9 mouse cellular contexts compared by ENCODE assay signal in the genomic region with DNA sequence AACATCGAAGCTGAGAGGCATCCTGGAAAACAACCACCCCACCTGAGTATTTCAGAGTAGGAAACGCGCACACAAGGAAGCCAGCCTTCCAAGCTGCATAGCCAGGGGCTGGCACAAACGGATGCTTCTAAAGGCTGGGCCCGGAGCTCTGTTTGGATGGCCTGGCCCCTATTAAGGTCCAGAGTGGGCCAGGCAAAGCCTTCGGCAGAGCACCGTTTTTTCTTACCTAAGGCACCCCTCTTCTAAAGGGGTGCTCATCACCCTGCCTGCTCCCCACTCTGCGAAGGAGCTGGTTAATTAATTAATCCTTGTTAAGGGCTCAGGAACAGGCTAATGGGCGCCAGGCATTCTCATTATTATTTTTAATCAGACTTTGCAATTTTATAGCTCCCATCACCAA.
DNase-seq lines count a peak whose midpoint lies in the region; ATAC-seq and TF ChIP-seq lines count a peak whose summit lies in the region.
"Had no signal": no experiment of that assay in that cellular context is flagged by ENCODE, and none has a peak within 500 bp of the region (broad histone marks: within the 10 kb centered on the region; RNA-seq: fewer than 3 reads in every experiment).

No protein-coding gene starts in this region.

- no peaks in the 10 kb centered on the region for H3K79me2 ChIP-seq in heart, adult 2 months (replicated peaks; ENCODE audit: control insufficient read depth, insufficient read depth, low read length)

- no peak for ATAC-seq in lung, embryonic 16.5 days (ENCODE audit: low read depth)
- ATAC-seq in hindbrain, embryonic 14.5 days (ENCODE audit: low FRiP score), result peak; percentile 39
- peak; percentile 20; the same call in 1 of the 2 replicates for ATAC-seq in midbrain, postnatal 0 days (ENCODE audit: low FRiP score)

- no peak for DNase-seq in heart, embryonic 10.5 days (ENCODE audit: low spot score)
- no peak for DNase-seq in heart, adult 2 months
- DNase-seq in lung, postnatal 36 days, result no peak
- no peak for DNase-seq in hindbrain, embryonic 14.5 days (ENCODE audit: low spot score)
- DNase-seq in midbrain, postnatal 0 days (ENCODE audit: low spot score), result no peak
- DNase-seq in urinary bladder, postnatal 10 days (ENCODE audit: low spot score), result no peak
- DNase-seq in right cerebral cortex, adult 18-20 months, result no peak

- peaks cover 18% of the 10 kb centered on the region for H3K4me1 ChIP-seq in heart, embryonic 10.5 days
- no peaks in the 10 kb centered on the region for H3K4me1 ChIP-seq in heart, adult 2 months (ENCODE audit: control insufficient read depth, insufficient read depth, low read length)
- H3K4me1 ChIP-seq in lung, embryonic 16.5 days (replicated peaks; ENCODE audit: control insufficient read depth, insufficient read depth, low read length), result no peaks in the 10 kb centered on the region
- peaks cover 20% of the 10 kb centered on the region for H3K4me1 ChIP-seq in hindbrain, embryonic 14.5 days (replicated peaks; ENCODE audit: control insufficient read depth, insufficient read depth, low read length)
- peaks cover 13% of the 10 kb centered on the region; the same call in 1 of the 2 replicates for H3K4me1 ChIP-seq in midbrain, postnatal 0 days (ENCODE audit: insufficient read depth, low read length)

- intact Hi-C loops in heart, adult 2 months (cut with DNase I), result no loop called here

- H3K9me3 ChIP-seq in heart, embryonic 10.5 days, result no peaks in the 10 kb centered on the region
- no peaks in the 10 kb centered on the region for H3K9me3 ChIP-seq in lung, embryonic 16.5 days (ENCODE audit: control insufficient read depth, low read length)
- no peaks in the 10 kb centered on the region for H3K9me3 ChIP-seq in hindbrain, embryonic 14.5 days (ENCODE audit: control insufficient read depth, low read length)
- no peaks in the 10 kb centered on the region for H3K9me3 ChIP-seq in midbrain, postnatal 0 days (ENCODE audit: low read length)

- H3K4me2 ChIP-seq in lung, embryonic 16.5 days (ENCODE audit: low read depth, low read length), result peak overlapping the region; percentile 51; the same call in 1 of the 2 replicates
- H3K4me2 ChIP-seq in hindbrain, embryonic 14.5 days (replicated peaks), result peak overlapping the region; percentile 48
- peak overlapping the region; percentile 49; the same call in 1 of the 2 replicates for H3K4me2 ChIP-seq in midbrain, postnatal 0 days (ENCODE audit: low read depth, low read length, poor library complexity, severe bottlenecking)

- no peak for TF ChIP-seq EP300 in heart, adult 2 months (IDR thresholded peaks at IDR 0.05; ENCODE audit: insufficient read depth, low read depth, low read length)

- peak overlapping the region; percentile 55 for H3K4me3 ChIP-seq in heart, embryonic 10.5 days
- no peak overlapping the region for H3K4me3 ChIP-seq in heart, adult 2 months
- no peak overlapping the region for H3K4me3 ChIP-seq in lung, embryonic 16.5 days (ENCODE audit: low read length)
- H3K4me3 ChIP-seq in hindbrain, embryonic 14.5 days (replicated peaks; ENCODE audit: low read length), result no peak overlapping the region
- H3K4me3 ChIP-seq in midbrain, postnatal 0 days (ENCODE audit: low read depth, low read length), result no peak overlapping the region

- no peaks in the 10 kb centered on the region for H3K27me3 ChIP-seq in heart, embryonic 10.5 days (ENCODE audit: insufficient read depth, poor library complexity, severe bottlenecking)
- H3K27me3 ChIP-seq in heart, adult 2 months (ENCODE audit: control insufficient read depth, insufficient read depth, low read length), result no peaks in the 10 kb centered on the region
- no peaks in the 10 kb centered on the region for H3K27me3 ChIP-seq in lung, embryonic 16.5 days (ENCODE audit: control insufficient read depth, insufficient read depth, low read depth, low read length)
- H3K27me3 ChIP-seq in hindbrain, embryonic 14.5 days (ENCODE audit: control insufficient read depth, insufficient read depth, low read length), result no peaks in the 10 kb centered on the region
- H3K27me3 ChIP-seq in midbrain, postnatal 0 days (ENCODE audit: insufficient read depth, low read length), result no peaks in the 10 kb centered on the region

- H3K36me3 ChIP-seq in heart, embryonic 10.5 days, result no peaks in the 10 kb centered on the region
- no peaks in the 10 kb centered on the region for H3K36me3 ChIP-seq in heart, adult 2 months (ENCODE audit: control insufficient read depth, insufficient read depth, low read length)
- H3K36me3 ChIP-seq in lung, embryonic 16.5 days (ENCODE audit: control insufficient read depth, insufficient read depth, low read length), result no peaks in the 10 kb centered on the region
- H3K36me3 ChIP-seq in hindbrain, embryonic 14.5 days (replicated peaks; ENCODE audit: control insufficient read depth, insufficient read depth), result no peaks in the 10 kb centered on the region
- no peaks in the 10 kb centered on the region for H3K36me3 ChIP-seq in midbrain, postnatal 0 days (ENCODE audit: insufficient read depth, low read length)

- TF ChIP-seq POLR2A in heart, adult 2 months (IDR thresholded peaks at IDR 0.05; ENCODE audit: insufficient read depth, low read depth, low read length), result no peak

- no peak for TF ChIP-seq CTCF in heart, adult 2 months (IDR thresholded peaks at IDR 0.05)
- no peak for TF ChIP-seq CTCF in midbrain, postnatal 0 days (IDR thresholded peaks at IDR 0.05)

- peak overlapping the region; percentile 69; the same call in 1 of the 2 replicates for H3K27ac ChIP-seq in heart, embryonic 10.5 days
- no peak overlapping the region for H3K27ac ChIP-seq in heart, adult 2 months
- H3K27ac ChIP-seq in lung, embryonic 16.5 days (ENCODE audit: low read length), result peak overlapping the region; percentile 31; the same call in 1 of the 2 replicates
- H3K27ac ChIP-seq in hindbrain, embryonic 14.5 days, result peak overlapping the region; percentile 53; the same call in 1 of the 2 replicates
- H3K27ac ChIP-seq in midbrain, postnatal 0 days (ENCODE audit: low read depth, low read length), result no peak overlapping the region
- H3K27ac ChIP-seq: macrophage had no signal

- 35% methylated on average over 9 of the region's 9 CpGs for WGBS in heart, embryonic 10.5 days
- WGBS in heart, adult 2 months, result 56% methylated on average over 9 of the region's 9 CpGs
- WGBS in lung, embryonic 16.5 days, result 42% methylated on average over 9 of the region's 9 CpGs
- 25% methylated on average over 9 of the region's 9 CpGs for WGBS in hindbrain, embryonic 14.5 days
- WGBS in midbrain, postnatal 0 days, result 26% methylated on average over 9 of the region's 9 CpGs

- no peak overlapping the region for H3K9ac ChIP-seq in heart, adult 2 months (ENCODE audit: low read depth, low read length)
- no peak overlapping the region for H3K9ac ChIP-seq in lung, embryonic 16.5 days (ENCODE audit: low read length)
- H3K9ac ChIP-seq in hindbrain, embryonic 14.5 days, result 0 out of 2 replicates have a peak overlapping the region, but pooled peaks have one; percentile 2
- 0 out of 2 replicates have a peak overlapping the region, but pooled peaks have one; percentile 13 for H3K9ac ChIP-seq in midbrain, postnatal 0 days (replicated peaks; ENCODE audit: low read length, poor library complexity, severe bottlenecking)

Comparison
In these comparisons a context has a peak if more than half of its experiments do, and no peak if none do; other contexts are left out.
1. H3K27ac ChIP-seq: peak in heart, embryonic 10.5 days (single experiment), lung, embryonic 16.5 days (single experiment) and hindbrain, embryonic 14.5 days (single experiment); none in heart, adult 2 months (single experiment) and midbrain, postnatal 0 days (single experiment).
2. H3K9ac ChIP-seq: peak in hindbrain, embryonic 14.5 days (single experiment) and midbrain, postnatal 0 days (single experiment); none in heart, adult 2 months (single experiment) and lung, embryonic 16.5 days (single experiment).
3. Peak in every context shown above with its lines, with median percentiles within 50 percentile points of each other: H3K4me2 ChIP-seq.